Mouse (Mus musculus): ENCODE data around the gene Tcp11.
A peak's percentile ranks its signal among the peaks of the same experiment; 100 is the strongest.

The Tcp11 gene

DNA sequence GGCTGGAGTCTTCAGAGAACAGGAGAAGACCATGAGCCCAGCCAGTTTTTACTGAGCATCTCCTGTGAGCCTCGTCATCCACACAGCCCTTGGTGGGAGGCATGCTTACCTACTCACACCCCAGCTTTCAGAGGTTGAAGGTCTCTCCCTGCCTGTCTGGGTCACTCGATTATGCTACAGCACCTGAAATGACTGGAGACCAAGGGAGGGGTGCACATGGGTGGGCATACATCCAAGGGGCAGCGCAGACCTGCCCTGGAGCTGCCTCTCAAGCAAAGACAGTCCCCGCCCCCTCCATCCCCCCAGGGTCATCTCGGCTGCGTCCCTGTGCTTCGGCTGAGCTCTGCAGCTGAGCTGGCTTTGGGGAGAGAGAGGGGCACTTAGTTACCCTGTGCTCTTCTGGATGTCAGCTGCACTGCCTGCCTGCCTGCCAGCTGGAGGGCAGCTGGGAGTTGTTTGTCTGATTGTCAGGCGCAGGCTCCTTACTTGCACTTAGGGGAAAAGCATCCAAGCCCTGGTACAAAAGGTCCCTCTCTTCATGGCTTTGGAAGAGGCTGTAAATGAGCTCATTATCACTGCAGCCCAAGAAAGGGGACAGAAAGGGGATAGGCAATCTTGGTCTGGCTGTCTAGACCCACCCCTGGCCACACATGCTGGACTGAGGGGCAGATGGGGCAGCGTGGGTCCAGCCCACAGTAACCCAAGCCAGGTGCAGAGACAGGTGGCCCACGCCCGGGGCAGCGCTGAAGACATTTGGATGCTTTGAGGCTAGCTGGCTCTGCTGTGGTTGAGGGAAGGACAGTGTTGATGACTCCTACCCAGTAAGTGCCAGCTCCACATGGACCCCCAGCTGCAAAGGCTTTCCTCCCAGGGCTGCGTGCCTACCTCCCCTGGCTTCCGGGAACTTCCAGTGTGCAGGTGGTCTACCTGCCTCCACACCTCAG lies 43.4 kb downstream of the Tcp11 start:
- DNase-seq (ENCODE audit: low spot score) = peak; percentile 43

DNA sequence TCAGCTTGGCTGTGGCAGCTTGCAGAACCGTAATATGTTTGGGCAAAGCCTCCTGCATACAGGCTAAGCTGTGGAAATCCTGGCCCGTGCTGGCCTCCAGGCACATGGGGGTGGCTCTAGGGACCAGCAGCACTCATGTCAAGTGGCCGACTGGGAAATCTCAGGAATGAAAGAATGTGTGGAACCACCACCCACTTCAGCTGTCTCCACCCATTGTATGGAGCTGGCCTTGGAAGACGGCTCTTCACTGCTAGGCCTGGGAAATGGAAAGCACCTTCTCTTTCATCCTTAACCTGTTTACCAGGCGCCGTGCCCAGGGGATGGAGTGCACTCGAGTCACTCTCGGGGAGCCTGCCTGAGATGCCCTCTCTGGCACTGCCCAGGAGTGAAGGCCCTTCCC lies 45.5 kb downstream of the Tcp11 start:
- DNase-seq (ENCODE audit: low spot score) = no peak

DNA sequence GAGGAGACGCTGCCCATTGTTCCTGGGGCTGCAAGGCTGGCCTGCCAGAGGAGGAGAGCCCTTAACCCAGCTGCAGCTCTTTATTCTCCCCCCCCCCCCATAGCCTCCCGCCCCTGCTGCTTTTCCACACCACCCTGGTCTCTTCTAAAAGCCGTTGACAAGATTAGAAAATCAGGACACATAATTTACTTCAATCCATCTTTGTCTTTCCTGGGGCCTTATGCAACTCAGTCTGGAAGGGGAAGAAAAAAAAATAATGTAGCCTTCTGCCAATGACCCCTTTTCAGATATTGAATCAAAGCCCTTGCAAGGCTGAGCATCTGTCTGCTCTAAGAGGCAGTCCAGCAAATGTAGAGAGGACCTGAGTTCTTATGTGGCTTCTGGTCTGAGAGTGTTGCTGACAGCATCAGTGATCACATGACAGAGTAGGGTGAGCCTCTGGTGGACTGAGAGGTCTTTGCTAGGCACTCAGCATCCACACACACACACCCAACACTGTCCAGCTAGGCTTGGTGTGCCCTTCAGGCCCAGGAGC lies 47.3 kb downstream of the Tcp11 start:
- DNase-seq (ENCODE audit: low spot score) = no peak

DNA sequence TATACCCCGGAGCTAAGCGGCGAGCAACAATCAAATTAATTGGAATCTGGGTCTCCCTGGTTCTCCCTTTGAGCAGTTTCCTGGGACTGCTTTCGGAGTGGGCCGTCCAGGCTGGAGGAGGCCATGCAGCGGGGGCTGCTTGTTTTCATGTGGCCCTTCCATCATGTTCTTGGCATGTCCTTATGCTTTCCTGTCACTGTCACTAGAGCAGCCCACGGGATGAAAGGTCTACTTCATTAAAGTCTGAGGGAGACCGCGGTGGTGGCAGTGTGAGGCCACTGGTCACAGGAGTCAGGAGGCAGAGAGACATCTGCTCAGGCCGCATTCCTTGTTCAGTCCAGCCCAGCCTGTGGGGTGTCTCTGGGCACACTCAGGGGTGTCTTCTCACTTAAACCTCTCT lies 48.2 kb downstream of the Tcp11 start:
- DNase-seq (ENCODE audit: low spot score) = no peak

DNA sequence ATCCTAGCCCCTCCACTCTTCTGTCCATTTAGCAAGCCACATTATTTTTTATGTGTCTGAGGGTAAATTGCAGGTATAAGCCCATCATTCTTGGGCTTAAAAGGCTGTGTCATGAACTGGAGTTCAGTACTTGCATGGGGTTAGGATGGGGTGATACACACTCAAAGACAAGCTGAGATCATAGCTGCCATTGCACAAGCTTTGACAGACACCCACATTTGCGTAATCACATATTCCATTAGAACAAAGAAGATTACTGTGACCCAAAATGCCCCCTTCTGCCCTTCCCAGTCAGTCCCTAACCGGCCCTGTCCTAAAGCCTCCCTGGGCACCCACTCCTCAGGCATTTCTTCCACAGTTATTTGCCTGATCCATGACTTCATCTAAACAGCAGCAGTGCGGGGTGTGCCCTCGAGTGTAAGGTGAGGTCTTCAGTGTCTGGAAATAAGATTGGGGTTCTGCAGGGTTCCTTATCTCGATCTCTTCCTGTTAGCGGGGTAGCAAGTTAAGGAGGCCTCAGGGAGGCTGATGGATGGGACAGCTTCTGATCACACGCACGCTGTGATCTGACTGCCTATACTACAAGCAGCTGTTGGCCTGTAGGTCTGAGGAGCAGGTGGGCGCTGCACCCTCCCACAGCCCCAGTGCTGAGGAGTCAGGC lies 49.0 kb downstream of the Tcp11 start:
- no peak for DNase-seq (ENCODE audit: low spot score)

DNA sequence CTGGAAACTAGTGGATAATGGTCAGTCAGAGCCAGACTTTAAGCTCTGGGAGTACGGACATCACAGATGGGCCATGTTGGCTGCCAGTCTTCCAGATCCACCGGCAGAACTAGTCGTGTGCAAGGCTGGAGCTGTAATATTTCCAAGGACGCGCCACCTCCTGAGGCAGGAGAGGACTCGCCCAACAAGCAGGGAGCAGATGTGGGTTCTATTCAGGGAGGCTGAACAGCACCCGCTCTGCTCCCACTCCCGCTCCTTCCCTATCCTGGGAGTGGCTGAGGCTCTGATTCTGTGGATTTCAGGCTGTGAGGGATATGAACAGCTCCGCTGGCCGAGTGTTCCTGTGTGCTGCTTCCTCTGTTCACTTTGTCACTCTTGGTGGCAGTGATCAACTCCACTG lies 50.0 kb downstream of the Tcp11 start:
- DNase-seq (ENCODE audit: low spot score) = no peak

DNA sequence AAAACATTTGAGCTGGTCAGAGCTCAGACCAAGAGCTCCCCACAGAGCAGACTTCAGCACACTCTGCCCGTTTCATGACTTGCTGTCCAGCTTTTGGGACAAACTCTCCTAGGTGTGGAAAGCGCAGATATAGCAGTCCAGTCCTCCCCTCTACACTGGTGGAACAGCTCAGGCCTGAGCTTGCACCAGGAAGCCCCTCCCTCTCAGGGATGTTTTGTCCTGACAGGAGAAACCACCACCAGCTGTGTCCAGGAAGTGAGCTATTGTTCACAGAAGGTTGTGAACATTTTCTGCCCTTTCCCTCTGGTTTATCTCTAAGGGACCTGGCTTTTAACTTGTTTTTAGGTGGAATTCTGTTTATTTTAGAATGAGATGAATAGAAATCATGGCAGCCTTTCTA lies 51.1 kb downstream of the Tcp11 start:
- no peak for DNase-seq (ENCODE audit: low spot score)

DNA sequence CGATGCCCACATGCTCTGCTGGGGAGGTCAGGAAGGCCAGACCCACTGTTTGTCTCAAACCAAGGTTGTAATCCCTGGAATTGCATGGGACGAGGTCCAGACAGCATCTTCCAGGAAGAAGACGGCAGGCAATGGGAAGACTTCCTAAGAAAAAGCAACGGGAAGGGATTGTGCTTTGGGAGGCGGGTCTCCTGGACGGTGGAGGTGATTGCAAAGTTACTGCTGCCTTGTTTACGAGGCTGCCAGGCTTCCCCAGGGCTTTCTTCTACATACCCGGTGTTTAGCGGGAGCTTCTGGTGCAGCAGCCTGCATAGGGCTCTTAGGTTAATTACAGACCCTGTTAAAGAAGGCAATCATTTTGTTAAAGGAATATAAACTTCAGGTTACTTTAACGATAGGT lies 52.2 kb downstream of the Tcp11 start:
- no peak for DNase-seq (ENCODE audit: low spot score)

DNA sequence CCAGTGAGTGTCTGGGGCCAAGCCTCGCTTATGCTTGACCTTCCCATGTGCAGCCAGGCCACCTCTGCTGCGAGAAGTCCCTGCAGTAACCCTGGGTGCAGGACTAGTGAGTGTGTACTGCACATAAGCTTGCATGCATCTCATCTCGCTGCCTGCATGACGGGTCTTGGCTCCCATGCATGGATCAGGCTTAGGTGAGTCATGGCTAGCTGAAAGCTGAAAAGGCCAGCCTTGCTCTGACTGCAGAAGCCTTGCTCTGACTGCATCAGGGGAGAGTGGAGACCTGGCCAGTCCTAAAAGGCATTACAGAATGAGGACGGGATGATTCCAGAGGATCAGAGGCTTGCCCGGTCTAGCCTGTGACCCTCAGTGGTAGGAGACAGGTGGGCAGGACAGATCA lies 53.2 kb downstream of the Tcp11 start:
- no peak for DNase-seq (ENCODE audit: low spot score)

DNA sequence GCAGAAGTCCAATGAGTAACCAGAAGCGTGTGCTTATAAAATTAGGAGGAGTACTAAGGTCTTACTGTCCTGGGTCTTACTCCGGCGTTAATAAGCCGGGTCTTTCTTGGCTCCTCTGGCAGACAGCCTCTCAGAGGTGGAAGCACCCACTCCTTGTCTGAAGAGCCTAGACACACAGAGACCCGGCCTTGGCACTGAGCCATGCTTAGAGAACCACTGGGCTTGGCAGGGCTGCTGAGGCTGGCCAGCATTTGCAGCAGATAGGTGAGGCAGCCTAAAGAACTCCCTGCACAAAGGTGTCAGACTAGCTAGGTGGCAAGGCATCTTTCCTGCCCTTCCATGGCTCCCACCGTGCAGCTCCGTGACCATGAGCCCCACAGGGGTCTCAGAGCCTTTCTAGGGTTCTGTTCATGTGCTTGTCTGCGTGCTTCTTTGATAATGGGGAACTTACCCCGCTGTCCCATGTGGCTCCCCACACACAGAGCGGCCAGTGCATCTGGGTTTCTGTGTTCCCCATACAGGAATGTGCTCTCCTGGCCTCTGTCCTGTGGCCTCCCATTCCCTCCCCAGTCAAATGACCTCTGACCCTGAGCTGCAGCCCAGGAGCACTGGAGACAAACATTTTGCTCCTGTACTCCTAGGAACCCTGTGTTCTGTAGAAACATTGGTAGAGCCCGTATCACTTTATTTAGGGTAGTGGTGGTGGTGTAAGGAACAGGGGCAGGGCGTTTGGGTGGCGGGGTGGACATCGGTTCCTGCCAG lies 54.1 kb downstream of the Tcp11 start:
- no peak for DNase-seq (ENCODE audit: low spot score)

DNA sequence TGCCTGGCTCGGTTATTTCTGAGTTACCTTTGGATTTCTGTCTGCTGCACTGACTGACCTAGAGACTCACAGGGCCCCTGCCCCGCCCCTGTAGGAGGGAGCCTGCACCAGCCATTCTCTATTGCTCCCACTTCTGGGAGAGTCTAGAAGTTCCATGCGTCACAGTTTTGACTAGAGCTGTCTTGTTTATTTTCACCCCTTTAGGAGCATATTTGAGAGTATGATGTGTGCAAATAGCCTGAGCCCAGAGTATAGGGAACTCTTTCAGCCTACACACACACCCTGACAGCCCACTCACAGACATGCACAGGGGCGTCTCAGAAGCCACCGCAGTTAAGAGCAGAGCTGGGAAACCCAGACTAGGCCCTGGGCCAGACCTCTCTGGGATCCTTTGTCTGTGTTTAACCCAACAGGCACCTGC lies 54.9 kb downstream of the Tcp11 start:
- DNase-seq (ENCODE audit: low spot score) = no peak

DNA sequence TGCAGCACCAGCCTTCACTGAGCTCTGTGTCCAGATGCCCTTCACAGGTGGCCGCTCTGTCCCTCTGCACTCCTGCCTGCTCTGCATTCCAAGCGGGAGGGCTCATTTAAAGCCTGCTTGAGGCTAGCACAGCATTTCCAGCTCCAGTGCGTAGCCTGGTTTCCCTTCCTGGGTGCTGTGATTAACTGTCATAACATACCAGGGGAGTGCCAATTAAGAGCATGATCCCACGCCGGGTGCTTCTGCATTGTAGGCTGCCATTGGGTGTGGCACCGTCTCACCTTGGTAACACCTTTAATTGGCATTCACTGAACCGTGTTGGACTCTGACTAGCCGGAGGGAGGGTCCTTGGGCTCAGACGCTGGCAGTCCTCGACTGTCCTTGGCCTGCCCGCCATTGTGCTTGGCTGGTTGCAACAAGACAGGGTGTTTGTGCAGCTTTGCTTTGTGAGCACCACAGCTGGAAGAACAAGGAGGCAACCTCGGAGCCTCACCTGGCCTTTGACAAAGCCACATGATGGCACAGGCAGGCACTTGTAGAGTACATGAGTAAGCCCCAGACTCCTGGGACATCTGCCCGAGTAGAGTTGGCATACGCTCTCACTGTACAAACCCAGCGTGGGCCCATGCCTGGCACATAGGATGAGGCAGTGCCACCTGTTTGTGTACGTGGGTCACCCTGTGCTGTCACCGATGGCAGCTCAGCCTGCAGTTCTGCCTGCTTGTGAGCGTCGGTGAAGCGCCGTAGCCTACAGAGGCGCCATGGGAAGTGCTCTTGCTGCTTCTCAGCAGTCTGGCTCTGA lies 57.4 kb downstream of the Tcp11 start:
- no peak for DNase-seq (ENCODE audit: low spot score)

DNA sequence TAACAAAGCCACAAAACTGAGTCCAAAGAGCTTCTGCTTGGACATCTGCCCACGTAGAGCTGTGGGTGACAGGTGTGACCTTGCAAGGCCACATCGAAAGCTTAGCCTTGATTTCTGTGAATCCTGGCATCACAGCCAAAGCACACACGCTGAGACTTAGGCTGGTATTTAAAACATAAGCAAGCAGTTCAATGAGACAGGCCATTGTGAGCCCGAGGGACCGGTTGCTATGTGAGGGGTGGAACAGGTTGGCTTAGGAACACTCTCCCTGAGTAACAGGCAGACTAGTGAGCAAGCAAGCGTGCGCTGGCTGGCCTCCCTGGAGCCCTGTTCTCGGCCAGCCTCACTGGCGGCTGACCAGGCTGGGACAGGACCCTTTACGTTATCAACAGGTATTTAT lies 58.5 kb downstream of the Tcp11 start:
- DNase-seq (ENCODE audit: low spot score) = no peak

DNA sequence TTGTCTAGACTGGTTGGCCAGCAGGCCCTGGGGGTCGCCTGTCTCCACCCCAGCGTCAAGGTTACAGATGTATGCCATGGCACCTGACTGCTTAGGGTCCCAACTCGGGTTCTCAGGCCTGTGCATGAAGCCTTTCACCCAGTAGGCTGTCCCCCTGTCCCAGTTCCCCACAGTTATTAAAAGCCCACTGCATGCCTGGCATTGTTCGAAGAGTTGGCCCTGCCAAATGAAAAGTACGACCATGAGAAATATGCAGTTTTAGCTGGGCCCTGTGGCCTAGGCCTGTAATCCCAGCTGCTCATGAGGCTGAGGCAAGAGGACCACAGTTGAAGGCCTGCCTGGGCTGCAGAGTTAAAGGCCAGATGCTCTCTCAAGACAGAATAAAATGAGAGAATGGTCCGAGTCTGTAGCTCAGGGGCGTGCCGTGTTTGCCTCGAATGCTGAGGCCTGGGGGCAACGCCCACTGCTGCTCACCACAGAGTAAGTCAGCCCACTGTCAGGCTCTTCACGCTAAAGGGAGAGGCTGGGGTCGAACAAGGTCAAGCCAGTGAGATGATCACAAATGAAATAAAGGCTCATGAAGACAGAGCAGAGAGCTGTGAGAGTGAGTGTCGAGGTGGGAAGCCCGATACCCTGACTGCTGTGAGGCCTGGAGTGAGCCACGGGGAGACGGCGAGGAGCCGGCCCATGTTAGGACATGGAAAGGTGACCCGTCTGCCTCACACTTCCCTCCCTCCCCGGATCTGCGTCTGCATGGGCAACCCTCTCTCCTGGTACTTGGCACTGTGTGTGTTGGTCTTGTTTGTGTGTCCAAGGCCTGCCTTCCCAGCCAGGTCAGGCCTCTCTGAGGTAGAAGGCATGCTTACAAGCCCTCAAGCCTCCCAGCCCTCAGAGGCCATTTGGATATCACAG lies 60.4 kb downstream of the Tcp11 start:
- no peak for DNase-seq (ENCODE audit: low spot score)

DNA sequence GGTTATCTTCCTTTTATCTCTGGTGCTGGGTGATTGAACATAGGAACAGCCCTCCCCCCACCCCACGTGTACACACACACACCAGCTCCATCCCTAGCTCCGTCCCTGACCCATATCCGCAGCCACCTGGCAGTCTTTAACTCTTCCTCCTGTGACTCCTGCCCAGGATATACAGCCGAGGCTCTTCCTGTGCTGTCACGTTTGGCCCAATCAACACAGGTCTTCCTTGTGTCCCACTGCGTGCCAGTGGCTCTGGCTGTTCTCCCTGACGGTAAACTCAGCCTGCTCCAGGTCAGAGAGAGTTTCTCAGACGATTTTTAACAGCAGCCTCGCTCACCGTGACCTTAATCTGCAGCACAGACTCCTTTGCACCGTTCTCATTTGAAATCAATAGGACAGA lies 61.7 kb downstream of the Tcp11 start:
- DNase-seq (ENCODE audit: low spot score) = no peak

DNA sequence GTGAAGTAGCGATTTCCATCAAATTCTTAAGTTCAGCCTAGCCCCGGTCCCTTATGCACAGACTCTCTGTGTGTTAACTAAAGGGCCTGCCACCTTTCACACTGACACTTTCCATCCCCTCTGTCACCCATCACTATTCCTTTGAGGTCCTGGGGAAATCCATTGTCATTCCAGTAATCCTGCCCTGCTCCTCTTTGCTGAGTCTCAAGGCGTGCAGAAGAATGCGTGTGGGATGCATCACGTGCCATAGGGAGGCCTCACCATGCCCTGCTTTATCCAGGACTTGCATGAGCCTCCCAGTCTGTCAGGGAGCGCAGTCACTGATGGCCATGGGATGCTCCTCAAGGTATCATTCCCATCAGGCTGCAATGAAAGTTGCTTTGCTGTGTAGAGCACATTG lies 62.1 kb downstream of the Tcp11 start:
- DNase-seq (ENCODE audit: low spot score) = no peak

All from embryo, embryonic 10.5 days (tissue).